Mouse (Mus musculus) monocyte, adult 2 months (primary cell): ENCODE data around the gene Rtkn.

Source experiments
- DNase-seq, 2 experiments: peaks; one replicate each; pipeline ENCODE4 v3.0.0; 2022; ENCODE audit warnings: low spot score in 2 of 2, low read depth in 1 of 2

The Rtkn gene

GRCm38 (mm10) chr6:83169872-83170271 is 34.6 kb downstream of the Rtkn start:
- DNase-seq: no peak

- no peak for DNase-seq
Observed at GRCm38 (mm10) chr6:83171063-83171462, 35.8 kb downstream of the Rtkn start.

GRCm38 (mm10) chr6:83172240-83172920 is 37.1 kb downstream of the Rtkn start:
- no peak for DNase-seq

GRCm38 (mm10) chr6:83175996-83176395 is 40.7 kb downstream of the Rtkn start:
- no peak for DNase-seq

- DNase-seq: no peak
Observed at GRCm38 (mm10) chr6:83179390-83180117, 44.3 kb downstream of the Rtkn start.

DNA sequence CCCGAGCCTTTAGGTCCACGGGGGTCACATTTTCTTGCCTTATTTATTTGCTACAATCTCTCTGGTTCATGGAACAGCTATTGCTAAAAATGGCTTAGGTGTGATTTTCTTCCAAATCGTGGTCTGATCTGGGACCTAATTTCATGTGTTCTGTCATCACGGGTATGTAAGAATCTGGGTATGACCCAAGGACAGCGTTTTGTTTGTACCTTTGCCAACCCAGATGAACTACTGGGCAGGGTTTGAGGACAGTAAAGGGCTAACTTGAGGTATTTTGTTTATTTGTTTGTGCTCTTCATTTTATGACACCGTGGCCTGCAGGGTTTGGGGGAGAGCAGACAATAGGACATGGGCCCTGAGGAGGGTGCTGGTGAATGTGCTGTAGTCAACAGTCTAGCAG is 45.3 kb downstream of the Rtkn start:
- no peak for DNase-seq

DNA sequence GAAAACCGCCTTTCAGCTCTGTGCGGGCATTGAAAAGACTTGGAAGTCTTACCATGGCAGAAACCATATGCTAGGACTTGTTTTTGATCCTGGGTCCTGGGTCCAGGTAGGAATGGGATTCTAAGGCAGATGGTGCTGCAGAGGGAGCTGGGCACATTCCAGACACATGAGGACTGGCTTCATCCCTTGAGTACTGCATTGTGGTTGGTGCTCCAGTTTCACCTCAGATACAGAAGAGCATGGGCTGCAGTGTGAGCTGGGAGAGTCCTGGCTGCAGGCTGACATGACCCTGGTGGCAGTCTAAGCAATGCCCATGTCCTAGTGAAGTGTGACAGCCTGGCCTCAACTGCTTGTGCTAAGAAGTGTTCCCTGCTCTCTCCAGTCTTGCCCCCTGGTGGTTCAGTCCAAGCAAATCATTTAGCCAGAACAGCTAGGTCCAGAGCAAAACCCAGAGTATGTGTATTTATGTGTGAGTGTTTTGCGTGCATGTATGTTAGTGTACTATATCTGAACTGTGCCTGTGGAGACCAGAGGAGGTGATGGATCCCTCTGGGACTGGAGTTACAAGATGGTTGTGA is 49.7 kb downstream of the Rtkn start:
- DNase-seq: no peak

DNA sequence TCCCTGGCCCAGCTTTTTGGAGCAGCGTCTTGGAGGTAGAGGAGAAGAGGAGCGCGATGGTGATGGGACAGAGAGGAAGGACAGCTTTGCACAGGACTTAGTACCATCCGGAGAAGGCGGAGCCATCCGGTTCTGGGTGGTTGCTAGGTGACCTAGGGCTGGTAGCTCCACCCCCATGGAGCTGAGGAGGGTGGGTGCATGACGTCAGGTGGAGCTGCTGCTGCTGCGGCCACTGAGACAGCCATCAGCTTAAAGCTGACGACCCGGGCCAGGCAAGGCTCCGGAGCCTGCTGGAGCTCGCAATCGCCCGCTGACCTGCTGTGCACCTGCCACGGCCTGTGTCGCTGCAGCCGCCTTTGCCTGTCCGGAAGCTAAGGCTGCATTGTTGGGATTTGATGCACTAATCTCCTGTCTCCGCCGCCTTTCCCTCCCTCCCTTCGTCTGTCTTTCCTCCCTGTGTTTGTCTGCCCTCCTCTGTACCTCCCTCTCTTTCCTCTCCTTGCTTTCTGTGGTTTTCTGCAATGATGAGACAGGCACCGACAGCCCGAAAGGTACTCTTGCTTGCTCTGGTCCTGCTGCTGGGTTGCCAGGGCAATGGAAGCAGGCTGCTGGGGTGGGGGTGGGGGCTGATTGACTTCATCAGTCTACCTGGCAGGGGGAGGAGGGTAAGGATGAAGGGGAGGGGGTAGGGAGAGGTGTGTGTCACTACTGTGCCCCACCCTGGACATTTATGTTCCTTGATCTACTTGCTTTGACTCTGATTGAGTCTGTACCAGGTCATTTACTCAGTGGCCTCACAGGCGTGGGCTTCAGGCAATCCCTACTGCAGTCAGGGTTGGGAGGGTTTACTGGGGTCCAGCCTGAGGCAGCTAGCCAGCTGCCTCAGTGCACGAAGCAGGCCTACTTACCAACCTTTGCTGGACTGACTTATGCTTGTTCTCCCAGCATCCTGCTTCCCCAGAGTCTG is 50.9 kb downstream of the Rtkn start:
- DNase-seq: no peak

DNA sequence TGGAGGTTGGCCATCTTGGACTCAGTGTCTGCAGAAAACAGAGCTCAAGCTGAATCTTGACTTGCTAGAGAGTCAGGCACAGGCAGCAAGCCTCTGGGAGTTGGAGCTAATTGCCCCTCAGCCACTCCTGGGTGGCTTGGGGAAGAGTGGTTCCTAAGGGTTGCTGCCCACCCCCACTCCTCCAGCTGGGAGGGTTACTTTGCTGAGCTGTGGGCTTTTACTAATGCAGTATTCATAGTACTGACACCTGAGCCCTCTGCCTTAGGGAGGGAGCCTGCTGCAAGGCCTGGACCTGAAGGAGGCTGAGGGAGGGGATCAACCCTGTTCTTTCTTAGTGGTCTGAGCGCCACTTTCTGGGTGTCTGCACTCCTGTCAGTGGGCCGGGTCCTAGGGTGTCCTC is 51.7 kb downstream of the Rtkn start:
- DNase-seq: no peak

- DNase-seq: no peak
Observed at GRCm38 (mm10) chr6:83193571-83193970, 58.3 kb downstream of the Rtkn start.

DNA sequence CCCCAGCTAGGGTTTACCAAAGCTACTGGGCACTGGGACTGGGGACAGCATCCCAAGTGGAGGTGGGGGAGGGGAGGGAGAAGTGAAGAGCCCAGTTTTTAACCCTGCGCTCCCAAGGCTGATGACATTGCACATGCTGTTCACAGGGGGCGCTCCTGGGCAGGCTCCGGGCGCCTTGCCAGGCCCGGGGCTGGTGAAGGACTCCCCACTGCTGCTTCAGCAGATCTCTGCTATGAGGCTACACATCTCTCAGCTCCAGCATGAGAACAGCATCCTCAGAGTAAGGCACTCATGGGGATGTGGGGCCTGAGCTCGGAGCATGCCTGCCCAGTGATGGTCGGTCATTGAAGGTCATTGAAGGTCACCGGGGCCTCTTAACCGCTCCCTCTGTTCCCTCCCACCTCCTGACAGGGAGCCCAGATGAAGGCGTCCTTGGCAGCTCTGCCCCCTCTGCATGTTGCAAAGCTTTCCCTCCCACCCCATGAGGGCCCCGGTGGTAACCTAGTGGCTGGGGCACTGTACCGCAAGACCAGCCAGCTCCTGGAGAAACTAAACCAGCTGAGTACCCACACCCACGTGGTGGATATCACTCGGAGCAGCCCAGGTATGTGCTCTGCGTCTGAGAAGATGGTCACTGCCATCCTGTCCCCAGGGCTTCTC is 62.2 kb downstream of the Rtkn start:
- DNase-seq: no peak
